Mouse (Mus musculus) liver, adult 2 months (tissue): ENCODE results near the gene Pga5. TPM values are rescaled to one million over a fixed set of nuclear protein-coding genes. Genes with fewer than 3 reads are reported as not detected.

Experiments
- DNase-seq: peaks from one replicate; pipeline ENCODE4 v3.0.0-alpha.2; 2011; ENCODE audit warnings: low read depth, low spot score; ENCODE audit errors: extremely low read depth
- H3K27ac ChIP-seq: fragments of 200-500 bp; replicated peaks from 2 replicates; pipeline ENCODE4 v1.5.1; 2012; ENCODE audit warnings: low read depth, mild to moderate bottlenecking, control low read depth, inconsistent platforms, low read length; ENCODE audit not compliant: insufficient read depth
- H3K27me3 ChIP-seq: fragments of 200-500 bp; 2 replicates; pipeline ENCODE4 v1.6.1; 2012; ENCODE audit warnings: mild to moderate bottlenecking, moderate library complexity, low read length, inconsistent platforms; ENCODE audit not compliant: control insufficient read depth, insufficient read depth
- H3K36me3 ChIP-seq: fragments of 200-500 bp; 2 replicates; pipeline ENCODE4 v1.6.1; 2012; ENCODE audit warnings: low read length, inconsistent platforms; ENCODE audit not compliant: control insufficient read depth, insufficient read depth
- H3K4me1 ChIP-seq: fragments of 200-500 bp; 2 replicates; pipeline ENCODE4 v1.6.1; 2011; ENCODE audit warnings: low read length; ENCODE audit not compliant: control insufficient read depth, insufficient read depth
- H3K4me3 ChIP-seq: fragments of 200-500 bp; 2 replicates; pipeline ENCODE4 v1.5.1; 2011; ENCODE audit warnings: low read depth, mild to moderate bottlenecking, control low read depth, low read length, moderate library complexity; ENCODE audit not compliant: insufficient read depth
- H3K79me2 ChIP-seq: fragments of 200-500 bp; 2 replicates; pipeline ENCODE4 v1.6.1; 2012; ENCODE audit warnings: inconsistent platforms, mild to moderate bottlenecking, low read length, moderate library complexity; ENCODE audit not compliant: control insufficient read depth, insufficient read depth
- H3K9ac ChIP-seq: fragments of 200-500 bp; 2 replicates; pipeline ENCODE4 v1.6.1; 2012; ENCODE audit warnings: low read depth, mild to moderate bottlenecking, control low read depth, inconsistent platforms, low read length
- CTCF ChIP-seq: fragments of 200-500 bp; IDR thresholded peaks from 2 replicates; pipeline ENCODE4 v1.5.1; 2011; ENCODE audit warnings: low read depth, low read length, control low read depth
- POLR2A ChIP-seq: fragments of 200-500 bp; IDR thresholded peaks from 2 replicates; pipeline ENCODE4 v1.6.1; 2011; ENCODE audit warnings: low read length, control low read depth; ENCODE audit not compliant: insufficient read depth; ENCODE audit errors: extremely low read depth
- WGBS: fragments of 180-500 bp; shearing (Covaris S2); methylation state at CpG from one replicate; pipeline ENCODE4 v1.1.7; 2018; 5-methylcytosine and 5-hydroxymethylcytosine counted together
- polyA plus RNA-seq: library from polyadenylated mRNA; depleted of rRNA; stranded (reverse); fragments of >200 nt; gene quantifications from 2 replicates; pipeline ENCODE4 v1.2.3, GENCODE M21; 2012
- total RNA-seq: library from RNA; depleted of rRNA; stranded (reverse); fragments of >200 nt; gene quantifications from 2 replicates; pipeline ENCODE4 v1.2.3, GENCODE M21; 2014

Gene Pga5
- total and polyA plus RNA-seq, 2 experiments: not detected

- 74% methylated on average over 2 of the region's 2 CpGs for WGBS
Measured at GRCm38 (mm10) chr19:10685727-10686126, 7.9 kb upstream of the Pga5 start.

GRCm38 (mm10) chr19:10685081-10685480 lies 7.2 kb upstream of the Pga5 start:
- 91% methylated on average over 9 of the region's 9 CpGs for WGBS
- no peak overlapping the region for H3K9ac ChIP-seq
- H3K27me3 ChIP-seq: no peaks in the 10 kb centered on the region
- peaks cover 6% of the 10 kb centered on the region; the same call in 1 of the 2 replicates for H3K4me1 ChIP-seq
- DNase-seq: no peak
- TF ChIP-seq CTCF (no peak), POLR2A (no peak)
- no peaks in the 10 kb centered on the region for H3K36me3 ChIP-seq
- no peak overlapping the region for H3K4me3 ChIP-seq
- no peak overlapping the region for H3K27ac ChIP-seq
- peaks cover 6% of the 10 kb centered on the region; the same call in 1 of the 2 replicates for H3K79me2 ChIP-seq

More at GRCm38 (mm10) chr19:10685727-10686126, 7.9 kb upstream of the Pga5 start:
- no peak for TF ChIP-seq POLR2A
- TF ChIP-seq CTCF: no peak
- Histone ChIP-seq H3K79me2 (peaks cover 8% of the 10 kb centered on the region; the same call in 1 of the 2 replicates), H3K27me3 (no peaks in the 10 kb centered on the region), H3K36me3 (no peaks in the 10 kb centered on the region), H3K9ac (no peak overlapping the region), H3K4me3 (no peak overlapping the region), H3K4me1 (peaks cover 8% of the 10 kb centered on the region), H3K27ac (no peak overlapping the region)
- no peak for DNase-seq

- DNase-seq: no peak
- TF ChIP-seq CTCF (no peak), POLR2A (no peak)
- WGBS: 57% methylated on average over 4 of the region's 4 CpGs
- no peak overlapping the region for H3K9ac ChIP-seq
- H3K4me1 ChIP-seq: no peaks in the 10 kb centered on the region
- H3K36me3 ChIP-seq: no peaks in the 10 kb centered on the region
- H3K27ac ChIP-seq: no peak overlapping the region
- H3K79me2 ChIP-seq: no peaks in the 10 kb centered on the region
- no peak overlapping the region for H3K4me3 ChIP-seq
- no peaks in the 10 kb centered on the region for H3K27me3 ChIP-seq
Measured at GRCm38 (mm10) chr19:10681571-10681970, 3.7 kb upstream of the Pga5 start.

GRCm38 (mm10) chr19:10678772-10679067 lies 849 bp upstream of the Pga5 start:
- TF ChIP-seq CTCF (no peak), POLR2A (no peak)
- WGBS: 85% methylated on average over 1 of the region's 1 CpGs
- no peak for DNase-seq
- Histone ChIP-seq H3K36me3 (no peaks in the 10 kb centered on the region), H3K27ac (no peak overlapping the region), H3K4me1 (no peaks in the 10 kb centered on the region), H3K79me2 (no peaks in the 10 kb centered on the region), H3K4me3 (no peak overlapping the region), H3K27me3 (no peaks in the 10 kb centered on the region), H3K9ac (no peak overlapping the region)

GRCm38 (mm10) chr19:10676656-10677055 lies 1.2 kb downstream of the Pga5 start:
- Histone ChIP-seq H3K79me2 (no peaks in the 10 kb centered on the region), H3K27ac (no peak overlapping the region), H3K4me3 (no peak overlapping the region), H3K4me1 (no peaks in the 10 kb centered on the region), H3K36me3 (no peaks in the 10 kb centered on the region), H3K9ac (no peak overlapping the region), H3K27me3 (no peaks in the 10 kb centered on the region)
- TF ChIP-seq CTCF (no peak), POLR2A (no peak)
- WGBS: 88% methylated on average over 16 of the region's 16 CpGs
- no peak for DNase-seq

- no peaks in the 10 kb centered on the region for H3K79me2 ChIP-seq
- no peak for DNase-seq
- no peak overlapping the region for H3K4me3 ChIP-seq
- H3K36me3 ChIP-seq: no peaks in the 10 kb centered on the region
- no peaks in the 10 kb centered on the region for H3K4me1 ChIP-seq
- no peak overlapping the region for H3K9ac ChIP-seq
- WGBS: 91% methylated on average over 1 of the region's 1 CpGs
- H3K27me3 ChIP-seq: no peaks in the 10 kb centered on the region
- TF ChIP-seq POLR2A (no peak), CTCF (no peak)
- H3K27ac ChIP-seq: no peak overlapping the region
Measured at GRCm38 (mm10) chr19:10673275-10673674, 4.6 kb downstream of the Pga5 start.
